Mouse (Mus musculus) left cerebral cortex, postnatal 10 days (tissue): ENCODE data around the gene Kctd3. TPM values are rescaled to one million over a fixed set of nuclear protein-coding genes. Genes with fewer than 3 reads are reported as not detected.
"Not testable (repeated sequence)": the region's sequence is repeated elsewhere in the genome, so short reads cannot be mapped to it uniquely, and the experiment has no call there.

ENCODE experiments used
- DNase-seq, 2 experiments: peaks; one replicate each; pipeline ENCODE4 v3.0.0; 2021 to 2022; ENCODE audit warnings: low spot score in 2 of 2, mixed read lengths in 1 of 2; ENCODE audit errors: extremely low spot score in 1 of 2
- intact Hi-C: fragments of 180-260 bp; cut with DNase I; formaldehyde crosslinking; loops from one replicate; pipeline ENCODE4 v1.15.1; 2025
- total RNA-seq, 2 experiments: library from RNA; stranded (reverse); gene quantifications; 2 replicates each; pipeline ENCODE4 v1.2.3; 2021

Gene Kctd3
- 100 to 1,000 TPM; 120 to 122 TPM for total RNA-seq

DNA sequence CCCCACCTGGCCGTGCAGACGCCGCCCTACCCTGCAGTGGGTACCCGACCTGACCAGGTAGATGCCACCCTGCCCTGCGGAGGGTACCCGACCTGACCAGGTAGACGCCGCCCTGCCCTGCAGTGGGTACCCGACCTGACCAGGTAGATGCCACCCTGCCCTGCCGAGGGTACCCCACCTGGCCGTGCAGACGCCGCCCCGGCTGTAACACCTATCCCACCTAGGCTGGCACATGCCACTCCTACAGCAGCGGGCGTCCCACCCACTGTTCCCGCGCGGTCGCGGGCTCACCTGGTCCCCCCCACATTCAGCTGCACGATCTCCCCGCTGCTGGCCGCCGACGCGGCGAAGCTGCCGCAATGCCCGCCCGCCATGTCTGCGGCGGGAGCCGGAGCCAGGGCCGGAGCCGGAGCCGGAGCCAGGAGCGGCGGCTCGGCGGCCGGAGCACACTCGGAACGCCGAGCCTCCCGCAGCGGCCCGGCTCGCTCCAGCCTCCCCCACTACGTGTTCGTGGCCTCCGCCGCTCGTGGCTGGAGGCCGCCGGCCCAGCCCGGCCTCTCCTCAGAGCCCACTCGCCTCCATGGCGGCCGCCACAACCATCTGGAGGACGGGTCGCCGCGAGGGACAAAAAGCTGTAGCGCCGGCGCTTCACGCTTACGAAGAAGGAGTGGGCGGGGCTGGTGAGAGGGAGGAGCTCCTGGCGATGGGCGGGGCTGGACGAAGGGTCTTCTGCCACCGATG lies at the start of gene Kctd3:
Gene Kctd3 (minus strand): TSS at position 603 of the 741 bp plus-strand sequence.
- intact Hi-C loops: no loop called here
- DNase-seq: peak; percentile 95 to 99

DNA sequence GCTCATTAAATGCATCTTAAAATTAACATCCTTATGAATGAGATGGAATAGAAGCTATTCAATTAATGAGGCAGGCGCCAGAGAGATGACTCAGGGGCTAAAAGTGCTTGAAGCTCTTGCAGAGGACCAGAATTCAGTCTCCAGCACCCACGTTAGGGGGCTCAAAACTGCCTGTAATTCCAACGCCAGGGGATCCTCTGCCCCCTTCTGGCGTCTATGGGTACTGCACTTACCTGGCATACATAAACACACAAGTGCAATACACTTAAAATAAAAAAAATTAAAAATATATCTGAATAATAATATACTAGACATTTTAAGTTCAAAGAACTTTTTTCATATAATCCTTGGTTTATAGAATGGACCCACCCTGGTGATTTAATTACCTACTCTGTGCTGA lies 49.8 kb upstream of the Kctd3 start:
- DNase-seq: no peak
- intact Hi-C loops: no loop called here

DNA sequence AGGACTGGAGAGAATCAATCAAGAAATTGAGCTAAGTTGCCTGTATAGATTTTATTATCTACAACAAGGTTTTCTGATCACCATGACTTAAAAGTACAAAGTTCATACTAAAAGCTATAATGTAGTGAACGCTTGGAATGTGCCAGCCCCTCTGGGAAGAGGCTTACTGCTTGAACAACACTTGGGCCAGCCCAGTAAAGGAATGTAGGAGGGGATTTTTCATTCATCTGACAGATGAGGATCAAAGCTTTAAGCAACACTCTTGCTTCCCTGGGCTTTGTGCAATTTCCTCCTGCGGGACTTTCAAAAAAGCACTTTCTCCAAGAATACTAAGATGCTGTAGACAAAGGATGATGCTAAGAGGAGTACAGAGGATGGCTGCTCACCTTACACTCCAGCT lies 48.3 kb upstream of the Kctd3 start:
- DNase-seq: no peak

DNA sequence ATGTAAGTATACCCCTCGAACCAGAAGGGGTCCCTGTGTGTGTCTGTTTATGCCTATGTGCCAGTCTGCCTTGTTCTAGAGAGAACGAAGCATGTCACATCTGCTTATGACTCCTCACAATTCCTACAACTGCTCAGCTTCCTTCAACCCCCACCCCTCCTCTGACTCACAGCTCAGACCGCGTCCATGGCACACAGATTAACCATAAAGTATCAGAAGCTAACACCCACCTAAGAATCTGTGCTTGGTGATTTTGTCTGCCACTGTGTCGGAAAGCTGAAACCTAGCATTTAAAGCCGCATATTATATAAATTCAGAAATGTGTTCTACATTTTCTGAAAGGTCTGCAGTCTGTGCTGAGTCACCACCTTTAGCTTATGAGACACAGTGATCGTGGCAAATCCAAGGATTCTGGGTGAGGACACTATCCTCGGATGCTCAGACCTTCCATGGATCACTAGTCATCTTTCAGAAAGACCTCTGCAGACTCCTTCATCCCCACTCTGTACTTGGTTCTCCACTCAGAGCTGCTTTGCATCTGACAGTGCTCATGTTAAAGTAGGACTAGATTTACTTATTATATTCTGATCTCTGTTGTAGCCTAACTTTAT lies 47.4 kb upstream of the Kctd3 start:
- no peak for DNase-seq
- intact Hi-C loops: no loop called here

More for the DNA sequence above, 48.3 kb upstream of the Kctd3 start:
- intact Hi-C loops: no loop called here

DNA sequence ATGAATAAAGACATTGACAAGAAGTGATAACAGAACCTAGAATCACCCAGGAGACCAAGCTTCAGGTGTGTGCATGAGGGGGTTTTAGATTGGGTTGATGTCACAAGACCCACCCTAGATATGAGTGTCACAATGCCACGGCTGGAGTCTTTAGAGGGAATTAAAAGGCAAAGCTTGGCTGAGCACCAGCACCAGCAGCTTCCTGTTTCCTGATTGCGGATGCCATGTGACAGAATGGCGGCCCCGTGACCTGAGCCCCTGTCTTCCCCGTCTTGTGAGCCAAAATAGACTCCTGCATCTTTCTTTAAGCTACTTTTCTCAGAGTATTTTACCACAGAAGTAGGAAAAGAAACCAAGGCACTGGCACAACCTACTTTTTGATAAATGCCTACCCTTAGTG lies 46.5 kb upstream of the Kctd3 start:
- intact Hi-C loops: no loop called here
- DNase-seq: no peak

DNA sequence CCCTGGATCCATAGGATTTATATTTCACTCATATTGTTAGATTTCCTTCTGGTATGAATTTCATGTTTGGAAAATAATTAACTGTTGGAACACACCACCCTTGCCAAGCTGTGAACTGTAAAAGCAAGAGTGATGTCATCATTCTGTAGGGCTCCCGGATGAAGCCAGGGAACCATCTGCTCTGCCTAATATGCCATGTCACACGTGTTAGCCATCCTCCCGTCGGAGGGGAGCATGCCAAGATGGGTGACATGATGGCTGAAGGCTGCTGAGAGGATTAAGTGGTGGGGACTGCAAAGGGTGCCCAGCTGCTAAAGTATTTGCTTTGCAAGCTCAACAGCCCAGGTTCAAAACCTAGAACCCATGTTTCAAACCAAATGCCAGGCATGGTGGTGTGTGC lies 44.5 kb upstream of the Kctd3 start:
- DNase-seq: no peak
- intact Hi-C loops: no loop called here

DNA sequence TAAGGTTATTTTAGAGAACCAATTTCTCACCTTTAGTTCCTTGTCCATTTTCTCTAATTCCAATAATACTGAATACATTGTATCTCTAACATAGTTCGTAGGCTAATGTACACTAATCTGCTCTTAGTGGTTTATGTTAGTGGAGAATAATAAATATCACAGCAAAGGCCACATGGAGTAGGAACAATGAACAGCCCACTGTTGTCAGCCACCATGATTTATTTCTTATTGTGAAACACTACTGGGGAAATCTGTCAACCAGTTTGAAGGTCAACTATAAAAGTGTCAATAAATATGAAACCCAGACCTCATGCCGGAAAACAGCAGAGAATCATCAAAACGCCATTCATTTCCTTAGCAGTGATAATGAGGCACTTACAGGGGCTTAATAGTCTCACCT lies 42.5 kb upstream of the Kctd3 start:
- intact Hi-C loops: no loop called here

DNA sequence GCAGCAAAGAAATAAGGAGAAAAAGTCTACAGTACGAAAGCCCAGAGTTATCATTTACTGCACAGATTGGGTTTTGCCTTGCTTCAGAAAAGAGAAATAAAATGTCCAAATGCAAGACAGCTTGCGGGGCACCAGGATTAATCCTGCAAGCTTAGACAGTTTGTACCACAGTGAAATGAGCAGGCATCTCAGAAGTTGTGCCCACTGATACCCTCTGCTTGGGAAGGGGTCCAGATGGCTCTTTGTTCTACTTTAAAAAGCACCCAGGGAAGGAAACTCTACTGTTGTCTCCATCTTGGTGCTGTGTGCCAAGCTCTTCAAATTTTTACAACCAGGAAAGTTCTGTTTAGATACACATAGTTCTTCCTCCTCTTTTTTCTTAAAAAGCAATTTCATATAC lies 40.7 kb upstream of the Kctd3 start:
- intact Hi-C loops: loop anchor here (10.0 kb wide), 1 partner anchor 186 kb away; no protein-coding TSS in a partner anchor
- DNase-seq: no peak

More for the DNA sequence above, 42.5 kb upstream of the Kctd3 start:
- no peak for DNase-seq

DNA sequence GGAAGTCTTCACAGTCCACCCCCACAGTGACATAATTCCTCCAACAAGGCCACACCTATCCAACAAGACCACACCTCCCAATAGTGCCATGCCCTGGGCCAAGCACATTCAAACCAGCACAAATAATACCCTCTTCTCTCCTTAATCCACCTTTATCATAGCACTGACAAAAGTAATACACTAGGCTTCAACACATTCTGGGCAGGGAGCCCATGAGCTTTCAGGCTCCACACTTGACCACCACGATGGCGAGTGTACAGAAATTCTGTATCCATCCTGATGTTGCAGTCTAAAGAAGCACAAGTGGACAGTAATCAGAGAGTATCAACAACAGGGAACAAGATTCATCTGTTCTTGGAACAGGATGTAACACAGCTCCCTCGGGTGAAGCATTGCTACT lies 40.3 kb upstream of the Kctd3 start:
- intact Hi-C loops: loop anchor here (10.0 kb wide), 1 partner anchor 187 kb away; no protein-coding TSS in a partner anchor
- no peak for DNase-seq

DNA sequence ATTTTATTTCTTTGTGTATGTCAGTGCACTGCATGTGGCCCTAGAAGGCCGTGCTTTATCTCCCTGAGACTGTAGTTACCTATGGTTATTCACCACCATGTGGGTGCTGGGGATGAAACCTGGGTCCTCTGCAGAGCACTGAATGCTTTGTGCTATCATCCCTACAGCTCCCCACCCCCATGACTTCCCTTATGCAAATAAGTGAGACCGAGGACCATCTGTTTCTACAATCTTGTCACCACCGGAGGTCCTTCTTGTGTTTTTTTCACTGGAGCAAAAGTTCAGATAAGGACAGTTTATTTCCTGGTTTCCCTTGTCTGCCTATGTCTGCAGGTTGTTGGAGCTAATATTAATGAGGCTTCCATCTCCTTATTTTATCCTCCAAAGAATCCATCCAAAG lies 39.2 kb upstream of the Kctd3 start:
- DNase-seq: no peak
- intact Hi-C loops: loop anchor here (10.0 kb wide), 1 partner anchor 188 kb away; no protein-coding TSS in a partner anchor

DNA sequence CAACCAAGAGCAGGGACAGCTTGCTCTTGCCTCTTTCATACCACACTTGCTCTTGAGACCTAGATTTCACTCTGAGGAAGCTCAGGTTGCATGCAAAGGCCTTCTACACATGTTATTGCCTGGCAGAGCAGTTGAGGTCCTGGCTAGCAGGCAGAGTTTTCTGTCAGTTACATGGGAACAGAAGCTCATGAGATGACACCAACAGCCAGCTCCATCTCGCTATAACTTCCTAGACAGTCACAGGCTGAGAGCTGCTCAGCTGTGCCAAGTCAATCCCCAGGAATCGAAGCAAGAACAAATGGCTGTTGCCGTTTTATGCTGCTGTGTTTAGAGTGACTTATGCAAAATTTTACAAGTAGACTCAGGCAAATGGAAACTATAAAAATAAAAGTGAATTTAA lies 38.7 kb upstream of the Kctd3 start:
- DNase-seq: no peak
- intact Hi-C loops: loop anchor here (10.0 kb wide), 1 partner anchor 188 kb away; no protein-coding TSS in a partner anchor

DNA sequence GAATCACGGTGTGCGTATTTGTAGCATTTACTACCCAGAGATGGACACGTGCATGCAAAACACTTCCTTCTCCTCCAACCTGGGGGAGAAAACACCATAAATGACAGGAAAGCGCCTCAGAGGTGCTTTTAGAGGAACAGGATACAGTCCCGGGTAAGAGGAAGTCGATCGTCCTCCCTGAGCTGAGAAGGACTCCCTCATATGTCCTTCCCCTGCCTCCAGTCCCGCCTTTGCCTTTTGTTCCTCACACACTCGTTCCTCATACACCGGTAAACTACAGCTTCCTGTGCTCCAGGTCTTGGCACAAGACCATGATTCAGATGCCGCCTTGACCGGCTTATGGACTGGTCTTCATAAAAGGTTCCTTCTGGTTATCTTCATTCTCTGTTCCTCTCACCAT lies 33.6 kb upstream of the Kctd3 start:
- DNase-seq: no peak
- intact Hi-C loops: loop anchor here (10.0 kb wide), 1 partner anchor 194 kb away; no protein-coding TSS in a partner anchor

DNA sequence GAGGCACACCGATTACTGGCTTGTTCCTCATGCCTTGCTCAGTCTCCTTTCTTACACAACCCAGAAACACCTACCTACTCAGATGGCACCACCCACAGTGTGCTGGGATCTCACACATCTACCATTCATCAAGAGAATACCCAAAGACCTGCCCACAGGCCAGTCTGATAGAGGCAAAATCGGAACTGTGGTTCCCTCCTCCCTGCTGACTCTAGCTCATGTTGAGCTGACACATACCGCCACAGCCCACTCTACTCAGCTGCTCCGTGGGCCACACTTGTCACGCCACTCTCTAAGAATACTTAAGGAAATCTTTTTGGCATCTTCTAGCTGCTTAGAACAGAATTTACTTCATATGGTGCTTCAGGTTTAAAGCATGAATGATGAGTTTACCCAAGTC lies 31.7 kb upstream of the Kctd3 start:
- no peak for DNase-seq
- intact Hi-C loops: loop anchor here (10.0 kb wide), 1 partner anchor 305 kb away; no protein-coding TSS in a partner anchor

DNA sequence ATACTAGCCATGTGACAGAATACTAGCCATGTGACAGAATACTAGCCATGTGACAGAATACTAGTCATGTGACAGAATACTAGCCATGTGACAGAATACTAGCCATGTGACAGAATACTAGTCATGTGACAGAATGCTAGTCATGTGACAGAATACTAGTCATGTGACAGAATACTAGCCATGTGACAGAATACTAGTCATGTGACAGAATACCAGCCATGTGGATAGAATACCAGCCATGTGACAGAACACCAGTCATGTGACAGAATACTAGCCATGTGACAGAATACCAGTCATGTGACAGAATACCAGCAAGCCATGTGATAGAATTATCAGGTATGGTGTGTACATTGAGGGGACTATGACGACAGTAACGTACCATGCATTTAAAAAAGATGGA lies 25.2 kb upstream of the Kctd3 start:
- DNase-seq: not testable (repeated sequence)
- intact Hi-C loops: loop anchor here (10.0 kb wide), 1 partner anchor 312 kb away; no protein-coding TSS in a partner anchor

DNA sequence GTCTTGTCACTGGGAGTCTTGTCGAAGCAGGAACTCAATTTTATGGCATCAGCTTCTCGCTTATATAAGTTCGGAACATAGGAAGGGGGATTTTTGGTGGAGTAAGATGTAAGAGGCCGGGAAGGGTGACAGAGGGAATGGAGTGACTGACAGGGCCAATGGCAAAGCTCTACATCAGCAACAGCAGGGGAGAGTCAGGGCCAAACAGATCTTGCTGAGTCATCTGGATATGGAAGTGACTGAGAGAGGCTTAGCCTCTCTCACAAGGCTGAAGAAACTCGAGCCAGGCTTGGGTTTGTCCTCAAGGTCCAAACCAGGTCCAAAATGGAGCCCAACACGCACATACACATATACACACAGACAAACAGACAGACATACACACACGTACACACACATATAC lies 23.3 kb upstream of the Kctd3 start:
- intact Hi-C loops: loop anchor here (10.0 kb wide), 1 partner anchor 314 kb away; no protein-coding TSS in a partner anchor
- DNase-seq: no peak

DNA sequence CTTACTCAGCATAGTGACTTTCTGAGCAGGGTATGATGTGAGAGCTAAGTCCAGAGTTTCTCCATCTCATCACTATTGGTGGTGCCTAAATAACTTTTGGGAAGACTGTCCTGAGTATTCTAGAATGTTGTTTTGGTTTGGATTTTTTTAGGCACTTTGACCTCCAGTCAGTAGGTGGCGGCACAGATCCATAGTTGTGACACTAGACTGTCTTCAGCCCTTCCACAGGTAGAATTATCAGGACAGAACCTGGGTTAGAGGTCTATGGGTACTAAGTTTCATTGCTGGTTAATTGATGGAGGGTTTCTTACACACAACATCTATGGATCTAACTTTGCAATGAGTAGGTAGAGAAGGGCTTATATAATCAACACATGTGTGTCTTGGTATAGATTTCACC lies 20.6 kb upstream of the Kctd3 start:
- DNase-seq: no peak
- intact Hi-C loops: loop anchor here (5.0 kb wide), 3 partner anchors 549 to 649 kb away; no protein-coding TSS in a partner anchor

DNA sequence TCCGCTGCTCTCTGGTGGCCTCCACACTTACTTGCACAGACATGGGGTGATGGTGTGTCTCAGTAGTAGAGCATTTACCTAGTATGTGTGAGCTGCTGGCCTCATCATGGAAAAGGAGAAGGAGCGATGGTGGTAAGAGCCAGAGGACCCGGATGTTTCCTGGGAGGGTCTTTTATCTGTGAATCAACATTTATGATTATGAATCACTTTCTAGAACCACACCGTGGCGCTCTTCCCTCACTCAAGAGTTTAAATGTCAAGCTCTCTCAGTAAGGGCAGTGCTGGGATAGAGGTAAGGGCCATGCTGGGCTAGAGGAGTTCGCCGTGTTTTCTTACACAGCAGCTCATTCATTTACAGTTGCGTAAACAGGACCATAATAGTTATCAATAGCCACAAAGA lies 19.2 kb upstream of the Kctd3 start:
- intact Hi-C loops: loop anchor here (5.0 kb wide), 3 partner anchors 550 to 650 kb away; no protein-coding TSS in a partner anchor
- DNase-seq: peak; percentile 42 to 53

DNA sequence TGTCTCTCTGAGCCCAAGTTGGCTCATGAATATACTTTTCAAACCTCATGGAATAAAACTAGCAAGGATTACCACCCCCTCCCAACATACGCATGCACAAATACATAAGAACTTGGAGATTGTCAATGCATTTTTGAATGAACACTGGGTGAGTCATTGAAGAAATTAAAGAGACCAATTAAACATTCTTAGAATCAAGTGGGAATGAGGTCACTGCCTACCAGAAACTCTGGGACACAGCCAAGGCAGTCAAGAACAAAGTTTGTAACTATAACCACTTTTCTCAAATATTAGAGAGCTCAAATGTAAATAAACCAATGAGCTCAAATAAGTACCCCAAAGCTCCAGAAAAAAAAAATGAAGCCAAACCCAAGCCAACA lies 16.1 kb upstream of the Kctd3 start:
- intact Hi-C loops: loop anchor here (5.0 kb wide), 2 partner anchors 644 to 859 kb away; no protein-coding TSS in a partner anchor
- no peak for DNase-seq

DNA sequence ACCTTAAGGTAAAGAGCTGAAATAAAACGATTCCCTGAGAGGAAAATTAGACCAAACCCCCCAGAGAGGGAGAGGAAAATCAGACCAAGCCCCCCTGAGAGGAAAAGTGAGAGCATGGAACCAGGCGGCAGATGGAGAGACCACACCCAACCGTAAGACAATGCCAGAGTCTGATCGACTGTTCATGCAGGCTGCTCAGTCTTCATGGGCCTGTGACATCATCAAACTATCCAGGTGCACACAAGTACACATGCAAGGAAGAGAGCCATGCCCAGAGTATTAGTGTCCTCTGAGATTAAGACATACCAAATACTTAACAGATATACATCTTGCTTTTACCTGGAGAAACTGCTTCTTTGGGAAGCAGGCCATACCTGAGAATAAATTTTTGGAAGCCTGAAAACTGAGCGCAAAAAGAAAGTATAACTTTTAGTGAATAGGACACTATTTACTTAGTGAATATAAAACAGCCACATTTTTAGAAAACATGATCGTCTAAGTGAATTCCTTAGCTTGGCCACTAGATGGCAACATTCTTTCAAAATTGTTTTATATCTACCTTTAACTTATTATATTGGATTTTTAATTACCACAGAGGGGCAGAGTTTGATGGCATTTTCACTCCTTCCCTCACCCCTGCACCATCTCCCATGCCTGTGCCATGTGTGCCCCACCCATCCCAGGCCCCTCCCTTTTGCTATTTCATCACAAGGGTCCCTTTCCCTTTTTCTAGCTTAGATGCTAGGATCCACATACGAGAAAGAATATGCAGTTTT lies 15.5 kb upstream of the Kctd3 start:
- intact Hi-C loops: loop anchor here (5.0 kb wide), 2 partner anchors 644 to 859 kb away; no protein-coding TSS in a partner anchor
- no peak for DNase-seq
